Mouse (Mus musculus) left cerebral cortex, postnatal 4 days (tissue): ENCODE data around the gene Capn6. TPM values are rescaled to one million over a fixed set of nuclear protein-coding genes. Genes with fewer than 3 reads are reported as not detected.

Experiments used
- DNase-seq: peaks from one replicate; pipeline ENCODE4 v3.0.0-alpha.2; 2022
- intact Hi-C: fragments of 180-260 bp; cut with DNase I; formaldehyde crosslinking; loops from one replicate; pipeline ENCODE4 v1.15.1; 2025
- microRNA-seq: library from miRNA; unstranded; fragments of <30 nt; microRNA quantifications from one replicate; pipeline ENCODE4 v1.2.0, GENCODE M21; 2022
- total RNA-seq, 2 experiments: library from RNA; stranded (reverse); gene quantifications; 2 replicates each; pipeline ENCODE4 v1.2.3; 2021

The Capn6 gene
- 1 to 10 TPM; 1.0 to 1.7 TPM for total RNA-seq

DNA sequence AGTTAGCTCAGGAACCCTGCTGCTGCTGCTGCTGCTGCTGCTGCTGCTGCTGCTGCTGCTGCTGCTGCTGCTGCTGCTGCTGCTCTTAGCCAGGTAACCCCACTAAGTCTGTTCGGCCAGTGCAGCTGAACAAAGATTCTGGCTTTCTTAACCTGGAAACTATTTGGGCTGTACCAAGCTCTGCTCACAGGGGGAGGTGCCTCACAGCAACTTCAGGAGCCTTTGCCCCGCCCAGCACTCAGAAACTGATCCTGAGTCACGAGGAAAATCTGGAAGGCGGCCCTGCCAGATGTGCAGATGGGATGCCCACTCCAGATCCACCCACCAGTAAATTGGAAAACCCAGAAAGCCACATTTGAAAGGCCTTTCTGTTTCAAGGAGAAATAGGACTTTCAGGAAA, at the start of gene Capn6:
Gene Capn6 (minus strand): TSS at position 203 of the 400 bp plus-strand sequence.
- intact Hi-C loops: no loop called here
- DNase-seq: no peak

DNA sequence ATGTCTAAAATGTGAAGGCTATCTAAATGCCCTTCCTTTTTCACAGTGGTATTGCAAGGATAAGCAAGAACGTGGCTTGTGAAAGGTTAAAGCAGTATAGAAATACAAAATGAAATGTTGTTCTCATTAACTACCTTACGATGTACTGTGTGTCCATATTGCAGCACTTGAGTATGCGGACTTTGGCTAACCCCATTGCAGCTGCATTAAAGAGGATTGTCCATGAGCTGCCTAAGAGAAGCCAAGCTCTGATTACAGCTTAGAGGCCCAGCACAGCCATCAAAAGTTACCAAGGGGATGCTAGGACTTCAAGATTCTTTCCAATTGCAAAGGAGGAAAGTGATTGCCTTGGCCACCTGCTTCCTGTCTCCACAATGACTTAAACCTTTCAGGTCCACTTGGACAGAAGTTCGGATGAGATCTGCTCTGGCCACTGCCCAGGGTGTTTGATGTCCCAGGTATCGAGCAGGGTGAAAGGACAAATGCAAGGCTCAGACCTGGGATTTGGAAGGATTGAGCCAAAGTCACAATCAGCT, 40.0 kb upstream of the Capn6 start:
- DNase-seq: no peak
- intact Hi-C loops: no loop called here

DNA sequence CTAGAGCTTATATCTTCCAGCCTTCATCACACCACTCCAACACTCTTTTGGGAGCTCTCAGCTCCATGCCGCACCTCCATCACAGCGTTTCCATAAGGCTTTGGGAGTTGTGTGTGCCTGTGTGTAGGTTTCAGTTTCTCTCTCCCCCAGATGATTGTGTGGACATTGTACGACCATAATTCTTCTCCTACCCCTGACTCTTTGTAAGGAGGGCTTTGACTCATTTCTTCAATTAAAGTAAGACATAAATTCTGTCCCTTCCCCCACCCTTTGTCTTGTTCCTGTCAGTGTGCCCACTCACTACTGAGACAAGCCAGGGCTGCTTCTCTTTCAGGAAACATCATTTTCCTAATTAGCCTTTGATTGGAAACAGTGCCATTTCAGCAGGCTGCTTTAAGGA, 24.1 kb upstream of the Capn6 start:
- intact Hi-C loops: no loop called here
- DNase-seq: no peak

DNA sequence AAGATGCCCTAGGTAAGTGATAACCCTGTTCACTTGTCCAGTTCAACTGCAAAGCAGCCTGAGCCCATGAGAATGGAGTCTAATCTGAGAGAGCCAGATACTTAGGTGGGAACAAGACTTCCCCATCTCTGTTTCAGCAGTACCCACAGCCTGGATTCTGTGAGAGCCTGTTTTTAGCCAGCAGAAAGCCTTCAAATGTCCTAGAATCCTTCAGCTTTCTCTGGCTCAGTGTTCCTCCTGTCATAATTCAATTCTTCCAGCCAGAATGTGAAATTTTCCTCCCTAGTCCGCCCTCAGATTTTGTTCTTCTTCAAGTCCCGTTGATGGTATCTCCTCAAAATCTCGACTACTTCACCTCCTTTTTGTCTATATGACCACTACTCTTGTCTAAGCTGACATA, 22.8 kb upstream of the Capn6 start:
- intact Hi-C loops: no loop called here
- DNase-seq: no peak

DNA sequence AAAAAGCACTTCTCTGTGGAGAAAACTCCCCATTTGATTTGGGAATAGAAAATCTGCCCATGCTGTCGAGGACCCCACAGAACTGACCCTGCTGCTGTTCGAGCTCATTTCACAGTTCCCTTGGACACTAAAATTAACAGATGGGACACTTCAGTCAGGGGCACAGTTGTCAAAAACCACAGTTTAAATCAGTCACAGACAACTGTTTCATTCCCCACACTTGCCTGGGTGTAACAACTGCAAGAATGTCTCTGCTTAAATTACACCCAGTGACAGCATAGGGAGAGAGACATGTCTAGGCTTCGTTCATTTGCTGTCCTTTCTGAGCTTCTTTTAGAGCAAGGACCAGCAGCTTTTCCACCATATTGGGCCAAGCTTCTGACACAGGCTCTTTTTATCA, 19.4 kb upstream of the Capn6 start:
- no peak for DNase-seq
- intact Hi-C loops: no loop called here

DNA sequence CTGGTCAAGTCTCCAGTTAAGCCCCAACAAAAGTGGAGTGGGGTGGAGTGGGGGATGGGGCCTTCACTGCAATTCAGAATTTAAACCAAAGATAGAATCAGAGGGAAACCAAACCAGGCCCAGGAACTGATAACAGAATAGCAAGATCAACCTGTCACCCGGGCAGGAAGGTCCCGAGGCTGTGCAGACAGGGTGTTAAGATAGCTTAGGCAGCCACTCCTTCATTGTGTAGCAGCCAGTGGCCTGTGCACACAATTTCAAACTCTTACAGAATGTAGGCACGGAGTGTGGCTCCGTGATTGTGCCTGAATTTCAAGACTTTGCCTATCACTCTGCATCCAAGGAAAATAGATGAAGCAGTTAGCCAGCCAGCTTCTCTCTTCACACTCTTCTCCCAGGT, 693 bp downstream of the Capn6 start:
- intact Hi-C loops: no loop called here

DNA sequence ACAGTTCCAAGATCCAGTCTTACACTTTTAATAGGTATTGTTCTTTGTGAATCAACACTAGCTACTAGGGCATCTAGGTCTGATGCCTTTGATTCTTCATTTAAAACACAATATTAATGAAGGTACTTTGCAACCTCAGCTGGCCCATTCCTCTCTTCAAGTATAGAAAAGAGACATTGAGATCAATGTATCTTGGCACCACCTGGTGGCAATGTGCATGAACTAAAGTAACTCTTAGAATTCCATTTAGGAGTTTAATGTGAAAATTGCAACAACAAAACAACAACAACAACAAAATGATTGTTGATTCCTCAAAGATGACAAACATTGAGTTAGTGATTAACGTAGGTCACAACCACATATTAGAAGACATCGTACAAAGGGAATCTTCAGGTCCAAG, 8.3 kb downstream of the Capn6 start:
- DNase-seq: no peak
- intact Hi-C loops: no loop called here

More for the DNA sequence above, 693 bp downstream of the Capn6 start:
- DNase-seq: no peak

DNA sequence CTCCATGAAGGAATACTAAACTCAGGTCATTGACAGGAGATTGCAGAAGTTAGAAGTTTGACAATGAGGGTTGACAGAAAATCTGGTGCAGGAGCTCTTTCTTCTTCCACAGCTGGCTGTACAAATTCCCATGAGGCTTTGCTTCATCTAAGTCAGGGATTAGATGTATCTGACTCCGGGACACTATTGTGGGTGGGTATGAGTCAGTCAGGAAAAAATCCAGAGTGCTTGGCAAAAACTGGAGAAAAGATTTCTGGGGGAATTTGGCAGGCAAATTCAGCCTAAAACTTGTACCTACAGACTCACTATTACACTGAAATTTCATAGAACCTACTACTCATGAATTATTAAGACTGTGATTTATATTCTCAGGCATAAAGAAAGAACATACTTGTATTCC, 11.3 kb downstream of the Capn6 start:
- no peak for DNase-seq
- intact Hi-C loops: no loop called here

DNA sequence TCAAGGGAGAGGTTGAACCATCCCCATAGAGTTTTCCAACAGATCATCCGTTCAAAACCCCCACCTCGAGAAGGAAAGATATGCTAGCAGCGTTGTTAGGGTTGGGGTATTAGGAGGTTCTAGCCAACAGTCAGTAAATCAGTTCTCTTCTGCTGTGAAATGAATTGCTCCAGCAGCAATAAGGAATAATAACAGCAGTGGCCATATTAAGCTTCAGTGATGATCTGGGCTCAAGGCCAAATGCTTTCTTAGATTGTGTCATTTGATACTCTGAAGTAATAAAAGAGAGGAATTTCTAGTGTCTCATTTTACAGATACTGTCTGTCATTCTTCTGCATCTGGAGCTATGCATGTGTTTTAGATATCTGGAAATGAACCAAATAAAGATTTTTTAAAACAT, 64.7 kb downstream of the Capn6 start:
- DNase-seq: no peak
- intact Hi-C loops: no loop called here

Small RNA genes within 50 kb of the gene (microRNA-seq; reads per million reads assigned to microRNA genes)
- not detected for gene Gm47298

Other genes starting within 250 kb of the Capn6 start
- gene Dcx, start 105.9 kb upstream of the Capn6 start, total RNA-seq: 100 to 1,000 TPM; 675 to 739 TPM